Mouse (Mus musculus) erythroblast, embryonic 14.5 days (primary cell): ENCODE results near the gene Ammecr1.

Experiments used
- GATA1 ChIP-seq: IDR thresholded peaks from 2 replicates; pipeline ENCODE4 v1.6.1; 2012; ENCODE audit warnings: low read length, inconsistent platforms, mixed read lengths
- TAL1 ChIP-seq: IDR thresholded peaks from 3 replicates; pipeline ENCODE4 v1.6.1; 2012; ENCODE audit warnings: low read length, inconsistent platforms, mixed read lengths

DNA sequence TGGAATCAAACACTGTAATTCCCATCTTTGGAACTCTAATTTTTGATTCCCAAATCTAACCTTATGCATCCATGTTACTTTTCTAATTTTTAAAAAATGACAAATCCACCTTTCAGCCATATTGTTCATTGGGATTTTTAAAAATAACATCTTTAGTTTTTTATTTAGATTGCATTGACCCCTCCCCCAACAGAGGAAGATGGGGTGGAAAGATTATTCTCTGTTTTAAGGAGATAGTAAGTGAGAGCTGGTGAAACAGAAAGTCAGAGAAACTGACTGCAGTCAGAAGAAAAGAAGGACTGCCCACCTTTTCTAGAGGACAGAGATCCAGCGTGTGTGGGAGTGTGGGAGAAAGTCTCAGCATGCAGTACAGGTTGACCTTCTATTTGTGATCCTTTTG, 30.7 kb upstream of the Ammecr1 start:
- TF ChIP-seq GATA1: no peak
- no peak for TF ChIP-seq TAL1
